Mouse (Mus musculus) midbrain, embryonic 11.5 days (tissue): ENCODE measurements around the gene Ldlrad3. TPM values are rescaled to one million over a fixed set of nuclear protein-coding genes. Genes with fewer than 3 reads are reported as not detected.

Experiments used
- ATAC-seq: fragments of 200-750 bp; cut with Nextera tagmentation; 2 replicates; pipeline ENCODE4 v1.8.0; 2017; ENCODE audit warnings: moderate TSS enrichment, moderate library complexity; ENCODE audit not compliant: low FRiP score
- DNase-seq: peaks from one replicate; pipeline ENCODE4 v3.0.0; 2015; ENCODE audit warnings: low spot score; ENCODE audit errors: missing footprints
- H3K27ac ChIP-seq: fragments of 300-500 bp; sonication (generic); 2 replicates; pipeline ENCODE4 v1.5.1; 2014; ENCODE audit warnings: low read depth, low read length
- H3K27me3 ChIP-seq: fragments of 300-500 bp; sonication (generic); 2 replicates; pipeline ENCODE4 v1.6.1; 2014; ENCODE audit warnings: mild to moderate bottlenecking, low read length, moderate library complexity, mixed read lengths; ENCODE audit not compliant: control insufficient read depth, insufficient read depth
- H3K36me3 ChIP-seq: fragments of 300-500 bp; sonication (generic); 2 replicates; pipeline ENCODE4 v1.6.1; 2014; ENCODE audit warnings: mild to moderate bottlenecking, low read length, moderate library complexity, mixed read lengths; ENCODE audit not compliant: control insufficient read depth, insufficient read depth
- H3K4me1 ChIP-seq: fragments of 300-500 bp; sonication (generic); 2 replicates; pipeline ENCODE4 v1.6.1; 2014; ENCODE audit warnings: low read length; ENCODE audit not compliant: control insufficient read depth, insufficient read depth
- H3K4me2 ChIP-seq: fragments of 300-500 bp; sonication (generic); 2 replicates; pipeline ENCODE4 v1.6.1; 2014; ENCODE audit warnings: mild to moderate bottlenecking, moderate library complexity
- H3K4me3 ChIP-seq: fragments of 300-500 bp; sonication (generic); 2 replicates; pipeline ENCODE4 v1.5.1; 2014; ENCODE audit warnings: low read depth, low read length
- H3K9ac ChIP-seq: fragments of 300-500 bp; sonication (generic); 2 replicates; pipeline ENCODE4 v1.6.1; 2014; ENCODE audit warnings: low read length
- H3K9me3 ChIP-seq: fragments of 300-500 bp; sonication (generic); 2 replicates; pipeline ENCODE4 v1.6.1; 2016; ENCODE audit warnings: low read length; ENCODE audit not compliant: control insufficient read depth
- WGBS: fragments of 180-500 bp; shearing (Covaris S2); extraction: QIAGEN DNeasy Blood & Tissue Kit; methylation state at CpG from one replicate; pipeline ENCODE4 v1.1.7; 2014; 5-methylcytosine and 5-hydroxymethylcytosine counted together
- polyA plus RNA-seq: library from polyadenylated mRNA; unstranded; fragments of >200 nt; fragmentation: Nextera tagmentation; extraction: Ambion mirVana; gene quantifications from 2 replicates; pipeline ENCODE4 v1.2.1, GENCODE M21; 2014

The Ldlrad3 gene
- polyA plus RNA-seq, 1 experiment from 2014 or later = 53.1 TPM

- 52% methylated on average over 12 of the region's 12 CpGs for WGBS
- Histone ChIP-seq H3K36me3 (no peaks in the 10 kb centered on the region), H3K27me3 (no peaks in the 10 kb centered on the region), H3K4me1 (peaks cover 60% of the 10 kb centered on the region), H3K4me3 (no peak overlapping the region), H3K9ac (peak overlapping the region; percentile 51), H3K9me3 (no peaks in the 10 kb centered on the region), H3K27ac (peak overlapping the region; percentile 96), H3K4me2 (peak overlapping the region; percentile 26)
- DNase-seq = peak; percentile 89
- peak; percentile 43 for ATAC-seq
Measured at GRCm38 (mm10) chr2:102002408-102002973, 183.7 kb downstream of the Ldlrad3 start.

- no peak for DNase-seq
- peak overlapping the region; percentile 96; the same call in 1 of the 2 replicates for H3K27ac ChIP-seq
- peaks cover 58% of the 10 kb centered on the region for H3K4me1 ChIP-seq
- H3K4me2 ChIP-seq = no peak overlapping the region; the same call in 1 of the 2 replicates
- no peak overlapping the region for H3K4me3 ChIP-seq
- H3K9me3 ChIP-seq = no peaks in the 10 kb centered on the region
- no peak for ATAC-seq
- H3K36me3 ChIP-seq = no peaks in the 10 kb centered on the region
- H3K9ac ChIP-seq = peak overlapping the region; percentile 51; the same call in 1 of the 2 replicates
- no peaks in the 10 kb centered on the region for H3K27me3 ChIP-seq
- WGBS = 17% methylated on average over 1 of the region's 1 CpGs
Measured at GRCm38 (mm10) chr2:102001661-102002060, 184.5 kb downstream of the Ldlrad3 start.

- ATAC-seq = no peak
- 85% methylated on average over 11 of the region's 11 CpGs for WGBS
- peaks cover 33% of the 10 kb centered on the region for H3K4me1 ChIP-seq
Measured at GRCm38 (mm10) chr2:101998911-101999572, 187.1 kb downstream of the Ldlrad3 start.

GRCm38 (mm10) chr2:101997013-101997412 lies 189.2 kb downstream of the Ldlrad3 start:
- Histone ChIP-seq H3K4me3 (no peak overlapping the region), H3K4me1 (peaks cover 13% of the 10 kb centered on the region), H3K36me3 (no peaks in the 10 kb centered on the region), H3K27me3 (no peaks in the 10 kb centered on the region), H3K9me3 (no peaks in the 10 kb centered on the region), H3K9ac (no peak overlapping the region), H3K27ac (no peak overlapping the region; the same call in 1 of the 2 replicates), H3K4me2 (no peak overlapping the region)
- ATAC-seq (no peak), DNase-seq (no peak)
- WGBS = 88% methylated on average over 11 of the region's 11 CpGs

More at GRCm38 (mm10) chr2:101998911-101999572, 187.1 kb downstream of the Ldlrad3 start:
- H3K36me3 ChIP-seq = no peaks in the 10 kb centered on the region
- DNase-seq = no peak
- H3K4me2 ChIP-seq = no peak overlapping the region
- no peaks in the 10 kb centered on the region for H3K9me3 ChIP-seq
- no peak overlapping the region for H3K9ac ChIP-seq
- no peak overlapping the region for H3K4me3 ChIP-seq
- H3K27ac ChIP-seq = no peak overlapping the region
- no peaks in the 10 kb centered on the region for H3K27me3 ChIP-seq

- Histone ChIP-seq H3K36me3 (no peaks in the 10 kb centered on the region), H3K9me3 (no peaks in the 10 kb centered on the region), H3K4me1 (no peaks in the 10 kb centered on the region; the same call in 1 of the 2 replicates), H3K27ac (no peak overlapping the region), H3K4me2 (no peak overlapping the region), H3K9ac (no peak overlapping the region), H3K27me3 (no peaks in the 10 kb centered on the region), H3K4me3 (no peak overlapping the region)
- DNase-seq = no peak
- no peak for ATAC-seq
- 87% methylated on average over 9 of the region's 9 CpGs for WGBS
Measured at GRCm38 (mm10) chr2:101992574-101993310, 193.4 kb downstream of the Ldlrad3 start.

GRCm38 (mm10) chr2:101991726-101992125 lies 194.5 kb downstream of the Ldlrad3 start:
- H3K9ac ChIP-seq = no peak overlapping the region
- no peak overlapping the region for H3K4me3 ChIP-seq
- 97% methylated on average over 2 of the region's 2 CpGs for WGBS
- no peaks in the 10 kb centered on the region for H3K9me3 ChIP-seq
- no peak overlapping the region for H3K4me2 ChIP-seq
- no peaks in the 10 kb centered on the region for H3K27me3 ChIP-seq
- H3K27ac ChIP-seq = no peak overlapping the region
- H3K4me1 ChIP-seq = peaks cover under 1% of the 10 kb centered on the region; the same call in 1 of the 2 replicates
- H3K36me3 ChIP-seq = no peaks in the 10 kb centered on the region
- ATAC-seq = no peak
- no peak for DNase-seq

- Histone ChIP-seq H3K4me3 (no peak overlapping the region), H3K4me2 (no peak overlapping the region), H3K9me3 (no peaks in the 10 kb centered on the region), H3K27ac (no peak overlapping the region), H3K4me1 (peaks cover 31% of the 10 kb centered on the region), H3K36me3 (no peaks in the 10 kb centered on the region), H3K27me3 (no peaks in the 10 kb centered on the region), H3K9ac (no peak overlapping the region)
- ATAC-seq = no peak
- DNase-seq = no peak
- 87% methylated on average over 3 of the region's 3 CpGs for WGBS
Measured at GRCm38 (mm10) chr2:101986344-101987087, 199.7 kb downstream of the Ldlrad3 start.

GRCm38 (mm10) chr2:101983853-101984543 lies 202.2 kb downstream of the Ldlrad3 start:
- Histone ChIP-seq H3K27ac (peak overlapping the region; percentile 30; the same call in 1 of the 2 replicates), H3K4me3 (no peak overlapping the region), H3K27me3 (no peaks in the 10 kb centered on the region), H3K4me2 (no peak overlapping the region), H3K36me3 (no peaks in the 10 kb centered on the region), H3K9ac (no peak overlapping the region), H3K4me1 (peaks cover 55% of the 10 kb centered on the region), H3K9me3 (no peaks in the 10 kb centered on the region)
- DNase-seq (no peak), ATAC-seq (no peak)
- 81% methylated on average over 9 of the region's 9 CpGs for WGBS
